ENCODE assay signal across 1 mouse cellular context in the genomic region with DNA sequence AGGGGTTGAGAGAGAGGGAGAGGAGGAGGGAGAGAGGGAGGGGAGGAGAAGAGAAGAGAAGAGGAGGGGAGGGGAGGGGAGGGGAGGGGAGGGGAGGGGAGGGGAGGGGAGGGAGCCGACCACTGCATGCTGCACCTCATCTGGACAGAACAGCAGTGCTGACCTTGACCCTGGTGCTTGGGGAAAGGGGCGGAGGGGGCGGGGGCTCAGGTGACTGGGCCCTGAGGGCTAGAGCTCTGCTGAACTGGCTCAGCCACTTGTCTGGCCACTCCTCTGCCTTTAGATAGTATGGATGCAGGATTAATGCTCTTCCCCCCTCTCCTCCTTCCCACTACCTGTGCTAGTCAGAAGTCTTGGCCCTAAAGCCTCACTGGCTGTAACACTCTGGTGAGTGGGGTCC.
TF ChIP-seq lines count a peak whose summit lies in the region.

No protein-coding gene starts in this region.

TF ChIP-seq in ES-E14, 5 proteins besides CTCF, POLR2A, EP300 and RAD21:
- TF ChIP-seq CHD2 (IDR thresholded peaks at IDR 0.05; ENCODE audit: low read depth, low read length) (no peak), ZC3H11A (IDR thresholded peaks at IDR 0.05; ENCODE audit: borderline replicate concordance, low read depth, low read length) (no peak), MAFK (IDR thresholded peaks at IDR 0.05; ENCODE audit: insufficient read depth, low read depth, low read length) (no peak), ZNF384 (IDR thresholded peaks at IDR 0.05; ENCODE audit: low read depth, low read length) (no peak), HCFC1 (IDR thresholded peaks at IDR 0.05; ENCODE audit: borderline replicate concordance, insufficient read depth, low read length) (no peak)
